In the genomic region with DNA sequence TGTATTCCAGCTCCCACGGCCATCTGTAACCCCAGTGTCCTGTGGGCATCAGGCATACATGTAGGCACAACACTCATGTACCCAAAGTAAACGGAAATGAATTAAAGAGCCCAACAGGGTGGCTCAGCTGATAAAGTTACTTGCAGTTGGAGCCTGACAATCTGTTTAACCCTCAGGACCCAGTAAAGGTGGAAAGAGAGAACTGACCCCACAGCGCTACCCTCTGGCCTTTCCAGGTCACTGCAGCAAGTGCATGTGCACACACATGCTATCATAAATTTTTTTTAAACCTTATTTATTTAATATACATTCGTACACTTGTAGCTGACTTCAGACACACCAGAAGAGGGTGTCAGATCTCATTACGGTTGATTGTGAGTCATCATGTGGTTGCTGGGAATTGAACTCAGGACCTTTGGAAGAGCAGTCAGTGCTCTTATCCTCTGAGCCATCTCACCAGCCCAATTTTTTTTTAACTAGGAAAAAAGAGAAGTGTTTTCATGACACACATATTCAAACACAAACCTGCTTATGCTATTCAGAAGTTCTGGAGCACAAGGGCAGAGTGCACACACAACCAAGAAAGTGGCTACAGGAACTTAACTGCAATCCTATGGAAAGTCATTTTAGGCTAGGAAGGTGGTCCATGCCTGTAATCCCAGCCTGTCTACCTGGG, we compare ENCODE assay signal across 11 mouse cellular contexts. TPM values are rescaled to one million over a fixed set of nuclear protein-coding genes. Genes with fewer than 3 reads are reported as not detected.
DNase-seq lines count a peak whose midpoint lies in the region; ATAC-seq and TF ChIP-seq lines count a peak whose summit lies in the region.
"Had no signal": no experiment of that assay in that cellular context is flagged by ENCODE, and none has a peak within 500 bp of the region (broad histone marks: within the 10 kb centered on the region; RNA-seq: fewer than 3 reads in every experiment).

No protein-coding gene starts in this region.

- H3K9me3 ChIP-seq in hindbrain, postnatal 0 days (ENCODE audit: low read length) = no peaks in the 10 kb centered on the region
- no peaks in the 10 kb centered on the region for H3K9me3 ChIP-seq in hindbrain, embryonic 14.5 days (ENCODE audit: control insufficient read depth, low read length)
- H3K9me3 ChIP-seq in neural tube, embryonic 11.5 days (ENCODE audit: control insufficient read depth, low read length) = no peaks in the 10 kb centered on the region
- H3K9me3 ChIP-seq in stomach, postnatal 0 days (ENCODE audit: control insufficient read depth, low read length) = no peaks in the 10 kb centered on the region
- H3K9me3 ChIP-seq: forebrain, embryonic 10.5 days; midbrain, embryonic 12.5 days had no signal

- WGBS in hindbrain, postnatal 0 days = 84% methylated on average over 5 of the region's 5 CpGs
- 85% methylated on average over 5 of the region's 5 CpGs for WGBS in hindbrain, embryonic 14.5 days
- WGBS in neural tube, embryonic 11.5 days = 86% methylated on average over 5 of the region's 5 CpGs
- 75% methylated on average over 5 of the region's 5 CpGs for WGBS in stomach, postnatal 0 days

- TF ChIP-seq CTCF in hindbrain, postnatal 0 days (IDR thresholded peaks at IDR 0.05; ENCODE audit: low read depth) = peak; percentile 60
- TF ChIP-seq CTCF in bone marrow macrophage, adult 2 months (IDR thresholded peaks at IDR 0.05; ENCODE audit: low read depth, low read length) = peak; percentile 39
- TF ChIP-seq CTCF in stomach, postnatal 0 days (IDR thresholded peaks at IDR 0.05; ENCODE audit: low read depth) = peak; percentile 58

- TF ChIP-seq POLR2A in bone marrow macrophage, adult 2 months (IDR thresholded peaks at IDR 0.05; ENCODE audit: borderline replicate concordance, low read depth, low read length) = no peak

- H3K4me1 ChIP-seq in hindbrain, postnatal 0 days (ENCODE audit: insufficient read depth, low read length) = no peaks in the 10 kb centered on the region
- no peaks in the 10 kb centered on the region for H3K4me1 ChIP-seq in hindbrain, embryonic 14.5 days (replicated peaks; ENCODE audit: control insufficient read depth, insufficient read depth, low read length)
- no peaks in the 10 kb centered on the region for H3K4me1 ChIP-seq in neural tube, embryonic 11.5 days (ENCODE audit: control insufficient read depth, insufficient read depth, low read length)
- peaks cover 12% of the 10 kb centered on the region for H3K4me1 ChIP-seq in bone marrow macrophage, adult 2 months (ENCODE audit: control insufficient read depth, insufficient read depth, low read length)
- no peaks in the 10 kb centered on the region for H3K4me1 ChIP-seq in stomach, postnatal 0 days (replicated peaks; ENCODE audit: control insufficient read depth, insufficient read depth)
- H3K4me1 ChIP-seq: forebrain, embryonic 10.5 days; midbrain, embryonic 12.5 days had no signal

- peaks cover 60% of the 10 kb centered on the region for H3K36me3 ChIP-seq in hindbrain, postnatal 0 days (ENCODE audit: insufficient read depth, low read length)
- H3K36me3 ChIP-seq in hindbrain, embryonic 14.5 days (replicated peaks; ENCODE audit: control insufficient read depth, insufficient read depth) = peaks cover 94% of the 10 kb centered on the region
- H3K36me3 ChIP-seq in neural tube, embryonic 11.5 days (ENCODE audit: control insufficient read depth, insufficient read depth, low read length) = peaks cover 20% of the 10 kb centered on the region
- H3K36me3 ChIP-seq in stomach, postnatal 0 days (ENCODE audit: control insufficient read depth, insufficient read depth, low read length) = peaks cover 15% of the 10 kb centered on the region; the same call in 1 of the 2 replicates

- H3K27ac ChIP-seq in hindbrain, postnatal 0 days = no peak overlapping the region
- H3K27ac ChIP-seq in hindbrain, embryonic 14.5 days = no peak overlapping the region
- H3K27ac ChIP-seq in neural tube, embryonic 11.5 days (ENCODE audit: low read depth, low read length) = no peak overlapping the region
- H3K27ac ChIP-seq in bone marrow macrophage, adult 2 months (ENCODE audit: insufficient read depth, low read depth, low read length) = no peak overlapping the region
- H3K27ac ChIP-seq in stomach, postnatal 0 days (replicated peaks) = peak overlapping the region; percentile 45; the same call in 1 of the 2 replicates
- H3K27ac ChIP-seq: forebrain, embryonic 10.5 days; midbrain, embryonic 12.5 days had no signal

- no peak for TF ChIP-seq EP300 in stomach, postnatal 0 days (optimal IDR thresholded peaks at IDR 0.05)

- no peak overlapping the region for H3K4me3 ChIP-seq in hindbrain, postnatal 0 days (ENCODE audit: low read length)
- no peak overlapping the region for H3K4me3 ChIP-seq in hindbrain, embryonic 14.5 days (replicated peaks; ENCODE audit: low read length)
- no peak overlapping the region for H3K4me3 ChIP-seq in neural tube, embryonic 11.5 days (ENCODE audit: low read depth, low read length)
- H3K4me3 ChIP-seq in bone marrow macrophage, adult 2 months (ENCODE audit: insufficient read depth, low read length) = no peak overlapping the region
- H3K4me3 ChIP-seq in stomach, postnatal 0 days (ENCODE audit: low read depth, low read length) = no peak overlapping the region
- H3K4me3 ChIP-seq: forebrain, embryonic 10.5 days; midbrain, embryonic 12.5 days had no signal

- H3K4me2 ChIP-seq in hindbrain, postnatal 0 days (ENCODE audit: low read depth, low read length) = no peak overlapping the region
- no peak overlapping the region for H3K4me2 ChIP-seq in hindbrain, embryonic 14.5 days (replicated peaks)
- no peak overlapping the region for H3K4me2 ChIP-seq in neural tube, embryonic 11.5 days (ENCODE audit: low read depth)
- H3K4me2 ChIP-seq in stomach, postnatal 0 days (replicated peaks; ENCODE audit: low read depth) = no peak overlapping the region
- H3K4me2 ChIP-seq: midbrain, embryonic 12.5 days had no signal

- DNase-seq in hindbrain, postnatal 0 days (ENCODE audit: low spot score) = peak; percentile 39
- DNase-seq in hindbrain, embryonic 14.5 days (ENCODE audit: low spot score) = no peak
- peak; percentile 22 for DNase-seq in neural tube, embryonic 11.5 days (ENCODE audit: low spot score)
- no peak for DNase-seq in neural tube, embryonic 10.5 days (ENCODE audit: extremely low spot score, low spot score)
- DNase-seq in stomach, postnatal 0 days (ENCODE audit: low spot score) = peak; percentile 59
- DNase-seq in urinary bladder, postnatal 14 days (ENCODE audit: low spot score) = no peak
- DNase-seq in right cerebral cortex, adult 2 months (ENCODE audit: low spot score in 2 of 2) = no peak
- DNase-seq: heart, adult 11 months had no signal

- no peak overlapping the region for H3K9ac ChIP-seq in hindbrain, postnatal 0 days (replicated peaks; ENCODE audit: low read length)
- H3K9ac ChIP-seq in hindbrain, embryonic 14.5 days = no peak overlapping the region
- no peak overlapping the region for H3K9ac ChIP-seq in neural tube, embryonic 11.5 days (ENCODE audit: low read length)
- no peak overlapping the region for H3K9ac ChIP-seq in stomach, postnatal 0 days (ENCODE audit: low read length)
- H3K9ac ChIP-seq: midbrain, embryonic 12.5 days had no signal

- ATAC-seq in hindbrain, postnatal 0 days = no peak
- no peak for ATAC-seq in hindbrain, embryonic 14.5 days (ENCODE audit: low FRiP score)
- ATAC-seq in neural tube, embryonic 11.5 days (ENCODE audit: insufficient read depth, low FRiP score, low TSS enrichment) = no peak
- peak; percentile 41 for ATAC-seq in stomach, postnatal 0 days (ENCODE audit: low FRiP score, low TSS enrichment)

- H3K27me3 ChIP-seq in hindbrain, postnatal 0 days (ENCODE audit: insufficient read depth, low read length) = no peaks in the 10 kb centered on the region
- no peaks in the 10 kb centered on the region for H3K27me3 ChIP-seq in hindbrain, embryonic 14.5 days (ENCODE audit: control insufficient read depth, insufficient read depth, low read length)
- no peaks in the 10 kb centered on the region for H3K27me3 ChIP-seq in neural tube, embryonic 11.5 days (ENCODE audit: control insufficient read depth, insufficient read depth, low read length)
- H3K27me3 ChIP-seq in stomach, postnatal 0 days (ENCODE audit: control insufficient read depth, insufficient read depth, low read length) = no peaks in the 10 kb centered on the region
- H3K27me3 ChIP-seq: midbrain, embryonic 12.5 days had no signal

RNA-seq across cellular contexts. Expression of a gene that starts 42.7 kb away (rescaled TPM):
- 5.9 and 9.8 TPM in 2 replicates for total RNA-seq in hindbrain, postnatal 0 days (2014; rRNA removed)
- 11.7 and 14.1 TPM in 2 replicates for polyA plus RNA-seq in hindbrain, postnatal 0 days (2015; fragmentation: Nextera tagmentation; extraction: Ambion mirVana)
- polyA plus RNA-seq in hindbrain, embryonic 14.5 days (2014; fragmentation: Nextera tagmentation; extraction: Ambion mirVana) = 12.2 and 13.2 TPM in 2 replicates
- 24.5 and 27.3 TPM in 2 replicates for polyA plus RNA-seq in neural tube, embryonic 11.5 days (2014; fragmentation: Nextera tagmentation; extraction: Ambion mirVana)
- polyA plus RNA-seq in bone marrow macrophage, adult 2 months (2012; ENCODE audit: insufficient read depth, insufficient read length, missing spikeins) = 51.1 and 54.6 TPM in 2 replicates
- polyA plus RNA-seq in stomach, postnatal 0 days (2015; fragmentation: Nextera tagmentation; extraction: Ambion mirVana) = 27.3 and 27.7 TPM in 2 replicates

Comparison
In these comparisons a context has a peak if more than half of its experiments do, and no peak if none do; other contexts are left out.
1. DNase-seq: peak in hindbrain, postnatal 0 days (single experiment), neural tube, embryonic 11.5 days (single experiment) and stomach, postnatal 0 days (single experiment); none in hindbrain, embryonic 14.5 days (single experiment), neural tube, embryonic 10.5 days (single experiment), urinary bladder, postnatal 14 days (single experiment) and right cerebral cortex, adult 2 months (0 of 2).
2. Peak in every context shown above with its lines, with median percentiles within 50 percentile points of each other: CTCF ChIP-seq.